In genomic region chr19:46056388-46056946, GRCm38 (mm10) we compare ENCODE assay signal across 8 mouse cellular contexts. TPM values are rescaled to one million over a fixed set of nuclear protein-coding genes. Genes with fewer than 3 reads are reported as not detected.
DNase-seq lines count a peak whose midpoint lies in the region; ATAC-seq and TF ChIP-seq lines count a peak whose summit lies in the region.

No protein-coding gene starts in this region.

- in situ Hi-C loops in CH12.LX (cut with MboI; ENCODE audit: low pct_ligation_motif_present, low pct_unique_long_range_greater_than_20kb, low sequenced_read_pairs), result no loop called here

- H3K4me1 ChIP-seq in CH12.LX (ENCODE audit: control insufficient read depth in 1 of 2, insufficient read depth in 2 of 2), result peaks cover 4 to 40% of the 10 kb centered on the region in 2 experiments; a peak in 3 of 4 replicates
- peaks cover 8% of the 10 kb centered on the region; the same call in 1 of the 2 replicates for H3K4me1 ChIP-seq in forebrain, embryonic 11.5 days (replicated peaks; ENCODE audit: control insufficient read depth, insufficient read depth, low read length)
- H3K4me1 ChIP-seq in heart, embryonic 16.5 days (ENCODE audit: control insufficient read depth, insufficient read depth, low read length), result peaks cover 12% of the 10 kb centered on the region
- peaks cover 57% of the 10 kb centered on the region for H3K4me1 ChIP-seq in liver, embryonic 15.5 days (replicated peaks)
- H3K4me1 ChIP-seq in neural tube, embryonic 12.5 days, result peaks cover 14% of the 10 kb centered on the region

- dilution Hi-C loops in CH12.LX (cut with MboI; ENCODE audit: extremely low pct_ligation_motif_present, extremely low pct_unique_long_range_greater_than_20kb, low sequenced_read_pairs), result no loop called here

- peak; percentile 89 for TF ChIP-seq POLR2A in CH12.LX (IDR thresholded peaks at IDR 0.05; ENCODE audit: low read depth, low read length)

- peaks cover 44% of the 10 kb centered on the region for H3K79me2 ChIP-seq in CH12.LX (replicated peaks; ENCODE audit: control insufficient read depth, extremely low read depth, insufficient read depth, poor library complexity, severe bottlenecking)

- H3K36me3 ChIP-seq in CH12.LX (replicated peaks in 1 of 2; ENCODE audit: control insufficient read depth in 1 of 2, insufficient read depth in 1 of 2, low read length in 1 of 2), result peaks cover 0 to 19% of the 10 kb centered on the region in 2 experiments
- no peaks in the 10 kb centered on the region for H3K36me3 ChIP-seq in forebrain, embryonic 11.5 days (ENCODE audit: control insufficient read depth, insufficient read depth, low read length)
- no peaks in the 10 kb centered on the region for H3K36me3 ChIP-seq in heart, embryonic 16.5 days (ENCODE audit: control insufficient read depth, insufficient read depth)
- H3K36me3 ChIP-seq in liver, embryonic 15.5 days (replicated peaks), result peaks cover 2% of the 10 kb centered on the region
- H3K36me3 ChIP-seq in neural tube, embryonic 12.5 days, result no peaks in the 10 kb centered on the region

- no peak for TF ChIP-seq EP300 in CH12.LX (IDR thresholded peaks at IDR 0.05; ENCODE audit: low read length)

- H3K4me3 ChIP-seq in CH12.LX (replicated peaks in 1 of 3; ENCODE audit: low read depth in 2 of 3, low read length in 2 of 3, poor library complexity in 1 of 3), result peak overlapping the region; percentile 84 to 98 (median 95)
- peak overlapping the region; percentile 88 for H3K4me3 ChIP-seq in forebrain, embryonic 11.5 days (ENCODE audit: low read depth, low read length)
- H3K4me3 ChIP-seq in heart, embryonic 16.5 days (ENCODE audit: low read length), result peak overlapping the region; percentile 80
- peak overlapping the region; percentile 90 for H3K4me3 ChIP-seq in liver, embryonic 15.5 days (replicated peaks)
- peak overlapping the region; percentile 85 for H3K4me3 ChIP-seq in neural tube, embryonic 12.5 days

- no peak for TF ChIP-seq CTCF in CH12.LX (conservative IDR thresholded peaks at IDR 0.05 in 1 of 2, IDR thresholded peaks at IDR 0.05 in 1 of 2; ENCODE audit: low read depth in 2 of 2, low read length in 2 of 2)

- DNase-seq in CH12.LX (ENCODE audit: extremely low read depth), result peak; percentile 95
- DNase-seq in c-Kit-positive CD71-positive TER-119-negative erythroid progenitor cells, embryonic 14.5 days (ENCODE audit: low read depth), result peak; percentile 93
- DNase-seq in forebrain, embryonic 11.5 days (ENCODE audit: low spot score), result peak; percentile 96
- peak; percentile 94 to 98 for DNase-seq in kidney, postnatal 36 days
- DNase-seq in telencephalon, adult 2 months (ENCODE audit: low read depth, low spot score), result peak; percentile 98

- H3K27ac ChIP-seq in CH12.LX (ENCODE audit: insufficient read depth, low read depth), result peak overlapping the region; percentile 81
- peak overlapping the region; percentile 85 for H3K27ac ChIP-seq in forebrain, embryonic 11.5 days (ENCODE audit: low read depth, low read length)
- H3K27ac ChIP-seq in heart, embryonic 16.5 days (ENCODE audit: low read length), result peak overlapping the region; percentile 90
- H3K27ac ChIP-seq in liver, embryonic 15.5 days (replicated peaks), result peak overlapping the region; percentile 90
- peak overlapping the region; percentile 32; the same call in 1 of the 2 replicates for H3K27ac ChIP-seq in neural tube, embryonic 12.5 days

- H3K4me2 ChIP-seq in CH12.LX (ENCODE audit: insufficient read depth, low read depth, poor library complexity, severe bottlenecking), result peak overlapping the region; percentile 97; the same call in 1 of the 2 replicates
- H3K4me2 ChIP-seq in forebrain, embryonic 11.5 days (ENCODE audit: low read depth, low read length, severe bottlenecking), result peak overlapping the region; percentile 84
- H3K4me2 ChIP-seq in heart, embryonic 16.5 days (ENCODE audit: low read depth, low read length), result peak overlapping the region; percentile 95
- peak overlapping the region; percentile 98 for H3K4me2 ChIP-seq in liver, embryonic 15.5 days
- peak overlapping the region; percentile 90 for H3K4me2 ChIP-seq in neural tube, embryonic 12.5 days (replicated peaks)

- peak overlapping the region; percentile 89 for H3K9ac ChIP-seq in CH12.LX (ENCODE audit: insufficient read depth, low read depth)
- H3K9ac ChIP-seq in forebrain, embryonic 11.5 days (ENCODE audit: low read length), result peak overlapping the region; percentile 83
- peak overlapping the region; percentile 85 for H3K9ac ChIP-seq in heart, embryonic 16.5 days (ENCODE audit: low read length)
- H3K9ac ChIP-seq in liver, embryonic 15.5 days, result peak overlapping the region; percentile 82
- H3K9ac ChIP-seq in neural tube, embryonic 12.5 days, result peak overlapping the region; percentile 80

- no peak for TF ChIP-seq RAD21 in CH12.LX (IDR thresholded peaks at IDR 0.05; ENCODE audit: low read depth, low read length)

- under 1% methylated on average over 51 of the region's 52 CpGs for WGBS in forebrain, embryonic 11.5 days
- under 1% methylated on average over 52 of the region's 52 CpGs for WGBS in heart, embryonic 16.5 days
- whole genome bisulfite sequencing in liver, embryonic 15.5 days (ENCODE audit: insufficient replicate concordance), result under 1% methylated on average over 52 of the region's 52 CpGs
- under 1% methylated on average over 52 of the region's 52 CpGs for WGBS in neural tube, embryonic 12.5 days

- H3K27me3 ChIP-seq in CH12.LX (replicated peaks), result no peaks in the 10 kb centered on the region
- no peaks in the 10 kb centered on the region for H3K27me3 ChIP-seq in forebrain, embryonic 11.5 days (ENCODE audit: control insufficient read depth, insufficient read depth, low read length)
- H3K27me3 ChIP-seq in heart, embryonic 16.5 days (ENCODE audit: control insufficient read depth, insufficient read depth, low read length), result no peaks in the 10 kb centered on the region
- H3K27me3 ChIP-seq in liver, embryonic 15.5 days, result no peaks in the 10 kb centered on the region
- no peaks in the 10 kb centered on the region for H3K27me3 ChIP-seq in neural tube, embryonic 12.5 days (replicated peaks)

- H3K9me3 ChIP-seq in CH12.LX (replicated peaks; ENCODE audit: low read length), result no peaks in the 10 kb centered on the region
- no peaks in the 10 kb centered on the region for H3K9me3 ChIP-seq in forebrain, embryonic 11.5 days (ENCODE audit: control insufficient read depth, low read length)
- H3K9me3 ChIP-seq in heart, embryonic 16.5 days (replicated peaks; ENCODE audit: control insufficient read depth, low read length), result no peaks in the 10 kb centered on the region
- no peaks in the 10 kb centered on the region for H3K9me3 ChIP-seq in liver, embryonic 15.5 days (replicated peaks)
- H3K9me3 ChIP-seq in neural tube, embryonic 12.5 days, result no peaks in the 10 kb centered on the region

- peak; percentile 97 for ATAC-seq in forebrain, embryonic 11.5 days (replicated peaks; ENCODE audit: low FRiP score)
- ATAC-seq in heart, embryonic 16.5 days (replicated peaks; ENCODE audit: extremely low read depth, insufficient read depth, low FRiP score), result peak; percentile 92
- ATAC-seq in liver, embryonic 15.5 days (ENCODE audit: insufficient read depth), result peak; percentile 92
- peak; percentile 97 for ATAC-seq in neural tube, embryonic 12.5 days (ENCODE audit: low FRiP score, low read depth)

RNA-seq across cellular contexts. Expression of gene Ldb1, which starts 11.5 kb away (rescaled TPM):
- total RNA-seq in CH12.LX (2012; rRNA removed), result 56.9 and 63.1 TPM in 2 replicates
- total RNA-seq in CH12.LX (2014; rRNA removed), result 59.2 and 67.6 TPM in 2 replicates
- 114 and 120 TPM in 2 replicates for polyA plus RNA-seq in CH12.LX (2012; ENCODE audit: insufficient read length, low read depth)
- polyA plus RNA-seq in forebrain, embryonic 11.5 days (2014; fragmentation: Nextera tagmentation; extraction: Ambion mirVana), result 104 and 108 TPM in 2 replicates
- 68.0 and 81.9 TPM in 2 replicates for polyA plus RNA-seq in heart, embryonic 16.5 days (2015; fragmentation: Nextera tagmentation; extraction: Ambion mirVana)
- polyA plus RNA-seq in liver, embryonic 15.5 days (2015; fragmentation: Nextera tagmentation; extraction: Ambion mirVana), result 27.0 and 31.2 TPM in 2 replicates
- 139 and 144 TPM in 2 replicates for polyA plus RNA-seq in neural tube, embryonic 12.5 days (2016; fragmentation: Nextera tagmentation; extraction: Ambion mirVana)

RNA-seq across cellular contexts. Expression of gene Pprc1, which starts 11.8 kb away (rescaled TPM):
- 21.2 and 26.1 TPM in 2 replicates for total RNA-seq in CH12.LX (2012; rRNA removed)
- total RNA-seq in CH12.LX (2014; rRNA removed), result 9.2 and 13.0 TPM in 2 replicates
- 65.0 and 68.7 TPM in 2 replicates for polyA plus RNA-seq in CH12.LX (2012; ENCODE audit: insufficient read length, low read depth)
- 60.7 and 61.3 TPM in 2 replicates for polyA plus RNA-seq in forebrain, embryonic 11.5 days (2014; fragmentation: Nextera tagmentation; extraction: Ambion mirVana)
- 19.3 and 22.4 TPM in 2 replicates for polyA plus RNA-seq in heart, embryonic 16.5 days (2015; fragmentation: Nextera tagmentation; extraction: Ambion mirVana)
- polyA plus RNA-seq in liver, embryonic 15.5 days (2015; fragmentation: Nextera tagmentation; extraction: Ambion mirVana), result 15.7 and 17.0 TPM in 2 replicates
- polyA plus RNA-seq in neural tube, embryonic 12.5 days (2016; fragmentation: Nextera tagmentation; extraction: Ambion mirVana), result 25.6 and 26.2 TPM in 2 replicates

RNA-seq across cellular contexts. Expression of gene Nolc1, which starts 19.2 kb away (rescaled TPM):
- total RNA-seq in CH12.LX (2012; rRNA removed) (88.0 and 137 TPM in 2 replicates), CH12.LX (2014; rRNA removed) (96.0 and 99.2 TPM in 2 replicates)
- 333 and 358 TPM in 2 replicates for polyA plus RNA-seq in CH12.LX (2012; ENCODE audit: insufficient read length, low read depth)
- 132 and 133 TPM in 2 replicates for polyA plus RNA-seq in forebrain, embryonic 11.5 days (2014; fragmentation: Nextera tagmentation; extraction: Ambion mirVana)
- polyA plus RNA-seq in heart, embryonic 16.5 days (2015; fragmentation: Nextera tagmentation; extraction: Ambion mirVana), result 42.5 and 53.8 TPM in 2 replicates
- polyA plus RNA-seq in liver, embryonic 15.5 days (2015; fragmentation: Nextera tagmentation; extraction: Ambion mirVana), result 47.3 and 48.8 TPM in 2 replicates
- 81.7 and 94.9 TPM in 2 replicates for polyA plus RNA-seq in neural tube, embryonic 12.5 days (2016; fragmentation: Nextera tagmentation; extraction: Ambion mirVana)

RNA-seq across cellular contexts. Expression of gene Hps6, which starts 53.2 kb away (rescaled TPM):
- 10.5 and 10.6 TPM in 2 replicates for total RNA-seq in CH12.LX (2012; rRNA removed)
- 6.0 and 6.7 TPM in 2 replicates for total RNA-seq in CH12.LX (2014; rRNA removed)
- polyA plus RNA-seq in CH12.LX (2012; ENCODE audit: insufficient read length, low read depth), result 5.1 and 5.8 TPM in 2 replicates
- polyA plus RNA-seq in forebrain, embryonic 11.5 days (2014; fragmentation: Nextera tagmentation; extraction: Ambion mirVana), result 2.5 and 3.7 TPM in 2 replicates
- polyA plus RNA-seq in heart, embryonic 16.5 days (2015; fragmentation: Nextera tagmentation; extraction: Ambion mirVana), result 7.4 and 8.5 TPM in 2 replicates
- 3.0 and 3.2 TPM in 2 replicates for polyA plus RNA-seq in liver, embryonic 15.5 days (2015; fragmentation: Nextera tagmentation; extraction: Ambion mirVana)
- polyA plus RNA-seq in neural tube, embryonic 12.5 days (2016; fragmentation: Nextera tagmentation; extraction: Ambion mirVana), result 4.3 and 5.2 TPM in 2 replicates

RNA-seq across cellular contexts. Expression of gene Armh3, which starts 58.2 kb away (rescaled TPM):
- total RNA-seq in CH12.LX (2012; rRNA removed) (1.9 and 2.2 TPM in 2 replicates), CH12.LX (2014; rRNA removed) (1.1 and 1.3 TPM in 2 replicates)
- polyA plus RNA-seq in CH12.LX (2012; ENCODE audit: insufficient read length, low read depth), result 4.3 and 4.9 TPM in 2 replicates
- 17.2 and 19.4 TPM in 2 replicates for polyA plus RNA-seq in forebrain, embryonic 11.5 days (2014; fragmentation: Nextera tagmentation; extraction: Ambion mirVana)
- 14.8 and 15.3 TPM in 2 replicates for polyA plus RNA-seq in heart, embryonic 16.5 days (2015; fragmentation: Nextera tagmentation; extraction: Ambion mirVana)
- 4.0 and 4.1 TPM in 2 replicates for polyA plus RNA-seq in liver, embryonic 15.5 days (2015; fragmentation: Nextera tagmentation; extraction: Ambion mirVana)
- 21.2 and 23.0 TPM in 2 replicates for polyA plus RNA-seq in neural tube, embryonic 12.5 days (2016; fragmentation: Nextera tagmentation; extraction: Ambion mirVana)

Comparison
In these comparisons a context has a peak if more than half of its experiments do, and no peak if none do; other contexts are left out.
1. Peak in every context shown above with its lines: DNase-seq, ATAC-seq, H3K4me3 ChIP-seq and H3K27ac ChIP-seq.
2. H3K27ac ChIP-seq: peak in every context shown above with its lines; median percentile 90 in heart, embryonic 16.5 days; 90 in liver, embryonic 15.5 days; 85 in forebrain, embryonic 11.5 days; 81 in CH12.LX; 32 in neural tube, embryonic 12.5 days.